Mouse (Mus musculus): Measurements from ENCODE around the gene Atp13a5. TPM values are rescaled to one million over a fixed set of nuclear protein-coding genes. Genes with fewer than 3 reads are reported as not detected.

The Atp13a5 gene
- polyA plus RNA-seq, 1 experiment from 2014 or later = not detected

GRCm38 (mm10) chr16:29204875-29205274 is 173.7 kb downstream of the Atp13a5 start:
- DNase-seq (ENCODE audit: low read depth, low spot score) (no peak), ATAC-seq (no peak)
- in situ Hi-C loops (cut with MboI; ENCODE audit: low pct_unique_long_range_greater_than_20kb) = no loop called here
- ChIA-PET POLR2A (no interaction called here), CTCF (no interaction called here)
- no peak for TF ChIP-seq CTCF (IDR thresholded peaks at IDR 0.05)
- peaks cover 5% of the 10 kb centered on the region for H3K27me3 ChIP-seq

GRCm38 (mm10) chr16:29201146-29201545 is 177.4 kb downstream of the Atp13a5 start:
- no peak for DNase-seq (ENCODE audit: low read depth, low spot score)
- no peak for TF ChIP-seq CTCF (IDR thresholded peaks at IDR 0.05)
- in situ Hi-C loops (cut with MboI; ENCODE audit: low pct_unique_long_range_greater_than_20kb) = no loop called here
- peaks cover 4% of the 10 kb centered on the region for H3K27me3 ChIP-seq
- ATAC-seq = no peak
- CTCF ChIA-PET = no interaction called here
- POLR2A ChIA-PET = no interaction called here

- CTCF ChIA-PET = interaction anchor here (1.0 to 1.2 kb wide), 2 partner anchors 22 to 28 kb away, joined by 3 read pairs; no protein-coding TSS in a partner anchor
- POLR2A ChIA-PET = no interaction called here
- in situ Hi-C loops (cut with MboI; ENCODE audit: low pct_unique_long_range_greater_than_20kb) = no loop called here
- peaks cover 4% of the 10 kb centered on the region for H3K27me3 ChIP-seq
- no peak for DNase-seq (ENCODE audit: low read depth, low spot score)
- no peak for TF ChIP-seq CTCF (IDR thresholded peaks at IDR 0.05)
- no peak for ATAC-seq
Measured at GRCm38 (mm10) chr16:29198461-29198860, 180.1 kb downstream of the Atp13a5 start.

GRCm38 (mm10) chr16:29195156-29195555 is 183.4 kb downstream of the Atp13a5 start:
- CTCF ChIA-PET = no interaction called here
- POLR2A ChIA-PET = no interaction called here
- ATAC-seq = no peak
- no peak for DNase-seq (ENCODE audit: low read depth, low spot score)
- H3K27me3 ChIP-seq = peaks cover 5% of the 10 kb centered on the region
- no peak for TF ChIP-seq CTCF (IDR thresholded peaks at IDR 0.05)
- in situ Hi-C loops (cut with MboI; ENCODE audit: low pct_unique_long_range_greater_than_20kb) = no loop called here

- ATAC-seq (no peak), DNase-seq (ENCODE audit: low read depth, low spot score) (no peak)
- POLR2A ChIA-PET = no interaction called here
- in situ Hi-C loops (cut with MboI; ENCODE audit: low pct_unique_long_range_greater_than_20kb) = no loop called here
- CTCF ChIA-PET = no interaction called here
- TF ChIP-seq CTCF (IDR thresholded peaks at IDR 0.05) = no peak
- H3K27me3 ChIP-seq = peaks cover 5% of the 10 kb centered on the region
Measured at GRCm38 (mm10) chr16:29193981-29194380, 184.6 kb downstream of the Atp13a5 start.

GRCm38 (mm10) chr16:29192911-29193310 is 185.6 kb downstream of the Atp13a5 start:
- ATAC-seq = no peak

More at GRCm38 (mm10) chr16:29192911-29193310, 185.6 kb downstream of the Atp13a5 start:
- DNase-seq (ENCODE audit: low read depth, low spot score) = no peak
- in situ Hi-C loops (cut with MboI; ENCODE audit: low pct_unique_long_range_greater_than_20kb) = no loop called here
- ChIA-PET POLR2A (interaction anchor here (0.6 kb wide), 1 partner anchor 101 kb away, joined by 3 read pairs; no protein-coding TSS in a partner anchor), CTCF (no interaction called here)
- H3K27me3 ChIP-seq = peaks cover 5% of the 10 kb centered on the region
- no peak for TF ChIP-seq CTCF (IDR thresholded peaks at IDR 0.05)

Other genes with a start within 250 kb of the Atp13a5 start
- not detected for gene Hrasls, start 169.0 kb downstream of the Atp13a5 start, polyA plus RNA-seq (2021)
- not detected for gene Atp13a4, start 166.1 kb upstream of the Atp13a5 start, polyA plus RNA-seq (2021)
- 56.8 TPM for gene Opa1, start 200.6 kb upstream of the Atp13a5 start, polyA plus RNA-seq (2021)